Comparison of ENCODE assay signal across 9 mouse cellular contexts in genomic region chr13:36727779-36728470, GRCm38 (mm10). TPM values are rescaled to one million over a fixed set of nuclear protein-coding genes. Genes with fewer than 3 reads are reported as not detected.
DNase-seq lines count a peak whose midpoint lies in the region; ATAC-seq and TF ChIP-seq lines count a peak whose summit lies in the region.
"Had no signal": no experiment of that assay in that cellular context is flagged by ENCODE, and none has a peak within 500 bp of the region (broad histone marks: within the 10 kb centered on the region; RNA-seq: fewer than 3 reads in every experiment).

No protein-coding gene starts in this region.

- peak overlapping the region in 1 of 2 experiments; percentile 39; a peak in 2 of 4 replicates for H3K4me3 ChIP-seq in heart, embryonic 14.5 days (ENCODE audit: control insufficient read depth in 1 of 2, insufficient read depth in 1 of 2, low read depth in 1 of 2, low read length in 2 of 2)
- H3K4me3 ChIP-seq in hindbrain, embryonic 10.5 days: peak overlapping the region; percentile 49
- H3K4me3 ChIP-seq in midbrain, embryonic 12.5 days: peak overlapping the region; percentile 44

- no peak for DNase-seq in heart, adult 18-20 months
- peak; percentile 59 for DNase-seq in brain, embryonic 14.5 days (ENCODE audit: low read depth)
- peak; percentile 38 for DNase-seq in hindbrain, embryonic 10.5 days (ENCODE audit: low spot score)
- no peak for DNase-seq in c-Kit-positive CD71-positive TER-119-positive erythroid progenitor cells, embryonic 14.5 days (ENCODE audit: low spot score)
- DNase-seq in right cerebral cortex, adult 2 months (ENCODE audit: low spot score in 2 of 2): no peak
- DNase-seq in adrenal gland, postnatal 14 days: no peak

- no peak overlapping the region; the same call in 1 of the 2 replicates for H3K9ac ChIP-seq in heart, embryonic 14.5 days (ENCODE audit: low read length)
- H3K9ac ChIP-seq in midbrain, embryonic 12.5 days (replicated peaks): peak overlapping the region; percentile 70

- peaks cover 91% of the 10 kb centered on the region for H3K27me3 ChIP-seq in heart, embryonic 14.5 days (ENCODE audit: control insufficient read depth, insufficient read depth, low read length)
- peaks cover 100% of the 10 kb centered on the region for H3K27me3 ChIP-seq in hindbrain, embryonic 10.5 days (ENCODE audit: insufficient read depth, poor library complexity, severe bottlenecking)
- peaks cover 87% of the 10 kb centered on the region for H3K27me3 ChIP-seq in midbrain, embryonic 12.5 days

- WGBS in heart, embryonic 14.5 days: 2% methylated on average over 23 of the region's 23 CpGs
- WGBS in hindbrain, embryonic 10.5 days: under 1% methylated on average over 23 of the region's 23 CpGs
- WGBS in midbrain, embryonic 12.5 days: under 1% methylated on average over 21 of the region's 23 CpGs

- no peak overlapping the region for H3K27ac ChIP-seq in heart, embryonic 14.5 days (replicated peaks in 1 of 2; ENCODE audit: control insufficient read depth in 1 of 2, insufficient read depth in 1 of 2, low read depth in 2 of 2, low read length in 2 of 2)
- H3K27ac ChIP-seq in hindbrain, embryonic 10.5 days: peak overlapping the region; percentile 85
- H3K27ac ChIP-seq in midbrain, embryonic 12.5 days (replicated peaks): peak overlapping the region; percentile 92

- H3K4me2 ChIP-seq in heart, embryonic 14.5 days (ENCODE audit: low read length): peak overlapping the region; percentile 74
- H3K4me2 ChIP-seq in midbrain, embryonic 12.5 days (replicated peaks): peak overlapping the region; percentile 51

- no peak for ATAC-seq in heart, embryonic 14.5 days (ENCODE audit: insufficient number of reproducible peaks, insufficient read depth, low FRiP score, low read depth)
- no peak for ATAC-seq in midbrain, embryonic 12.5 days (ENCODE audit: low FRiP score, low read depth)

- H3K9me3 ChIP-seq in heart, embryonic 14.5 days (ENCODE audit: control insufficient read depth, low read length): no peaks in the 10 kb centered on the region
- no peaks in the 10 kb centered on the region for H3K9me3 ChIP-seq in hindbrain, embryonic 10.5 days
- no peaks in the 10 kb centered on the region for H3K9me3 ChIP-seq in midbrain, embryonic 12.5 days
- H3K9me3 ChIP-seq: G1E had no signal

- TF ChIP-seq CTCF in brain, embryonic 14.5 days (IDR thresholded peaks at IDR 0.05; ENCODE audit: borderline replicate concordance, extremely low read depth, insufficient read depth, insufficient read length): no peak

- peaks cover 16 to 25% of the 10 kb centered on the region in 2 experiments; a peak in 3 of 4 replicates for H3K4me1 ChIP-seq in heart, embryonic 14.5 days (ENCODE audit: control insufficient read depth in 2 of 2, insufficient read depth in 2 of 2, low read length in 2 of 2)
- peaks cover 41% of the 10 kb centered on the region for H3K4me1 ChIP-seq in hindbrain, embryonic 10.5 days (replicated peaks)
- H3K4me1 ChIP-seq in midbrain, embryonic 12.5 days: peaks cover 41% of the 10 kb centered on the region

- no peak for TF ChIP-seq POLR2A in brain, embryonic 14.5 days (IDR thresholded peaks at IDR 0.05; ENCODE audit: borderline replicate concordance, extremely low read depth, insufficient read depth, insufficient read length, poor library complexity, severe bottlenecking)

- H3K36me3 ChIP-seq in heart, embryonic 14.5 days (ENCODE audit: control insufficient read depth, insufficient read depth, low read length): no peaks in the 10 kb centered on the region
- no peaks in the 10 kb centered on the region for H3K36me3 ChIP-seq in hindbrain, embryonic 10.5 days
- no peaks in the 10 kb centered on the region for H3K36me3 ChIP-seq in midbrain, embryonic 12.5 days
- H3K36me3 ChIP-seq: G1E had no signal

RNA-seq across cellular contexts. Expression of gene Nrn1, which starts 7.0 kb away (rescaled TPM):
- 2.1 and 2.5 TPM in 2 replicates for polyA plus RNA-seq in heart, embryonic 14.5 days (2014; fragmentation: Nextera tagmentation; extraction: Ambion mirVana)
- total RNA-seq in heart, adult 18-20 months (2021): 1 to 10 TPM; 4.4 to 5.6 TPM
- 67.3 and 67.5 TPM in 2 replicates for polyA plus RNA-seq in brain, embryonic 14.5 days (2012; rRNA removed)
- 10.8 and 21.6 TPM in 2 replicates for polyA plus RNA-seq in hindbrain, embryonic 10.5 days (2016; fragmentation: Nextera tagmentation; extraction: Ambion mirVana)
- 61.5 and 71.1 TPM in 2 replicates for polyA plus RNA-seq in midbrain, embryonic 12.5 days (2016; fragmentation: Nextera tagmentation; extraction: Ambion mirVana)
- total RNA-seq in adrenal gland, postnatal 14 days (2021): 5.9 and 40.5 TPM in 2 replicates
- polyA plus RNA-seq: G1E had no signal

Comparison
In these comparisons a context has a peak if more than half of its experiments do, and no peak if none do; other contexts are left out.
1. H3K27ac ChIP-seq: peak in hindbrain, embryonic 10.5 days (single experiment) and midbrain, embryonic 12.5 days (single experiment); none in heart, embryonic 14.5 days (0 of 2).
2. DNase-seq: peak in brain, embryonic 14.5 days (single experiment) and hindbrain, embryonic 10.5 days (single experiment); none in heart, adult 18-20 months (0 of 2), c-Kit-positive CD71-positive TER-119-positive erythroid progenitor cells, embryonic 14.5 days (single experiment), right cerebral cortex, adult 2 months (0 of 2) and adrenal gland, postnatal 14 days (single experiment).